ENCODE assay signal across 11 mouse cellular contexts in the genomic region with DNA sequence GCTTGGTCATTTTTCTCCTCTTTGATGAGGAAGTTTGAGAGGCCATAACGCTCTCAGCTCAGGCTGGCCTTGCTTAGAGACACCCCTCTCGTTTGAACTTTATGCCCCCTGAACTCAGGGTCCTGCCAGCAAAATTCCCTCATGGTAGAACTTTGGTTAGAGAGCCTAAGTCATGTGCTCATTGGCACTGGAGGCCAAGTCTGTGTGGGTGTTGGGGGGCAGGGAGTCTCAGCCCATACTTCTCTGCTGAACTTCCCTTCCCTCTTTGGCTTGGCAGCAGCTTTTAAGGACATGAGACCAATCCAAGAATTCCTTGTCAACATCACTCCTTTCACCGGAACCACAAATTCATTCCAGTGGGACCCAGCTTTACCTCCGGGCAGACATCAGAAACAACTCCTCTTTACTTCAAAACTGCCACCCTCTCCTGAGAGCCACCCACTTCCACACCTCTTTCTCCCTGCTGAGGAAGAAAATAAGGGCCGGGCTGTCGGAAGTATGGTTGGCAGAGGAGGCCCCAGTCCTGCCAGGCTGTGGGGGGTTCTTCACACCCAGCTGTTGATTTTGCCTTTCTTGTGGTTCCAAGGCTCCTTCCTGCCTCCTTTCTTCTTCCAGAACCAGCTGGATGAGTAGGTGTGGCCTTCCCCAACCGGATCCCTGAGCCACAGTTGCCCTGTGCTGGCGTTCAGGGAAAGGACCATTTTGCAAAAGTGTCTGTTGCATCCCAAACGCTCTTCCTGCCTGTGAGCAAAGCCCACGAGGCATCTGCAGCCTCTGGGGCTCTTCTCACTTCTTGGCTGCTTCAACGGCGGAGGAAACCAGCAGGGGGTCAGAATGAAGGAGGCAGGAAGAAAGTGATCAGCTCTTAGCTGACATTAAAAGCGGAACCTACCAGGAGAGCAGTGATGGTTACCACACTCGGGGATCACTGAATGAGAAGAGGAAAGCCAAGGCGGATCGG.
DNase-seq lines count a peak whose midpoint lies in the region; ATAC-seq and TF ChIP-seq lines count a peak whose summit lies in the region.
"Had no signal": no experiment of that assay in that cellular context is flagged by ENCODE, and none has a peak within 500 bp of the region (broad histone marks: within the 10 kb centered on the region; RNA-seq: fewer than 3 reads in every experiment).

No protein-coding gene starts in this region.

- no peak overlapping the region for H3K9ac ChIP-seq in lung, embryonic 15.5 days
- no peak overlapping the region for H3K9ac ChIP-seq in stomach, postnatal 0 days (ENCODE audit: low read length)
- H3K9ac ChIP-seq in midbrain, embryonic 15.5 days: no peak overlapping the region
- H3K9ac ChIP-seq: hindbrain, embryonic 12.5 days had no signal

- H3K36me3 ChIP-seq in lung, embryonic 15.5 days: no peaks in the 10 kb centered on the region
- H3K36me3 ChIP-seq in stomach, postnatal 0 days (ENCODE audit: control insufficient read depth, insufficient read depth, low read length): no peaks in the 10 kb centered on the region
- H3K36me3 ChIP-seq in midbrain, embryonic 15.5 days (replicated peaks): no peaks in the 10 kb centered on the region
- H3K36me3 ChIP-seq: hindbrain, embryonic 12.5 days had no signal

- 0 out of 2 replicates have a peak, but pooled peaks have one; percentile 8 for ATAC-seq in cerebellum, adult (ENCODE audit: insufficient number of reproducible peaks, low FRiP score, low TSS enrichment)
- ATAC-seq in lung, embryonic 15.5 days (ENCODE audit: borderline replicate concordance, extremely low read depth, low FRiP score, low TSS enrichment): peak; percentile 46
- ATAC-seq in stomach, postnatal 0 days (ENCODE audit: low FRiP score, low TSS enrichment): peak; percentile 35; the same call in 1 of the 2 replicates
- ATAC-seq in midbrain, embryonic 15.5 days (replicated peaks): no peak

- 33% methylated on average over 16 of the region's 16 CpGs for WGBS in lung, embryonic 15.5 days
- 46% methylated on average over 16 of the region's 16 CpGs for WGBS in stomach, postnatal 0 days
- 69% methylated on average over 16 of the region's 16 CpGs for WGBS in midbrain, embryonic 15.5 days

- H3K4me3 ChIP-seq in lung, embryonic 15.5 days: no peak overlapping the region
- H3K4me3 ChIP-seq in stomach, postnatal 0 days (ENCODE audit: low read depth, low read length): no peak overlapping the region
- H3K4me3 ChIP-seq in midbrain, embryonic 15.5 days: no peak overlapping the region
- H3K4me3 ChIP-seq: hindbrain, embryonic 12.5 days had no signal

- H3K27ac ChIP-seq in lung, embryonic 15.5 days: no peak overlapping the region
- no peak overlapping the region for H3K27ac ChIP-seq in stomach, postnatal 0 days (replicated peaks)
- H3K27ac ChIP-seq in midbrain, embryonic 15.5 days: no peak overlapping the region
- H3K27ac ChIP-seq: hindbrain, embryonic 12.5 days had no signal

- H3K4me1 ChIP-seq in lung, embryonic 15.5 days: peaks cover 8% of the 10 kb centered on the region
- H3K4me1 ChIP-seq in stomach, postnatal 0 days (replicated peaks; ENCODE audit: control insufficient read depth, insufficient read depth): 0 out of 2 replicates have a peak, but pooled peaks cover 2% of the 10 kb centered on the region
- no peaks in the 10 kb centered on the region for H3K4me1 ChIP-seq in midbrain, embryonic 15.5 days

- H3K4me2 ChIP-seq in lung, embryonic 15.5 days: no peak overlapping the region
- no peak overlapping the region for H3K4me2 ChIP-seq in stomach, postnatal 0 days (replicated peaks; ENCODE audit: low read depth)
- H3K4me2 ChIP-seq in midbrain, embryonic 15.5 days: no peak overlapping the region
- H3K4me2 ChIP-seq: hindbrain, embryonic 12.5 days had no signal

- TF ChIP-seq EP300 in stomach, postnatal 0 days (optimal IDR thresholded peaks at IDR 0.05): no peak

- H3K27me3 ChIP-seq in lung, embryonic 15.5 days: no peaks in the 10 kb centered on the region
- no peaks in the 10 kb centered on the region for H3K27me3 ChIP-seq in stomach, postnatal 0 days (ENCODE audit: control insufficient read depth, insufficient read depth, low read length)
- no peaks in the 10 kb centered on the region for H3K27me3 ChIP-seq in midbrain, embryonic 15.5 days (replicated peaks)
- H3K27me3 ChIP-seq: hindbrain, embryonic 12.5 days had no signal

- DNase-seq in cerebellum, adult 11 months: no peak
- no peak for DNase-seq in lung, postnatal 25 days (ENCODE audit: low spot score)
- DNase-seq in fibroblast of lung, adult 2 months (ENCODE audit: low read depth): peak; percentile 77
- no peak for DNase-seq in stomach, postnatal 0 days (ENCODE audit: low spot score)
- DNase-seq in testis, postnatal 14 days (ENCODE audit: low spot score): no peak
- DNase-seq: cerebellum, postnatal 36 days; layer of hippocampus, postnatal 36 days had no signal

- TF ChIP-seq CTCF in stomach, postnatal 0 days (IDR thresholded peaks at IDR 0.05; ENCODE audit: low read depth): no peak

- no peaks in the 10 kb centered on the region for H3K9me3 ChIP-seq in lung, embryonic 15.5 days
- H3K9me3 ChIP-seq in stomach, postnatal 0 days (ENCODE audit: control insufficient read depth, low read length): no peaks in the 10 kb centered on the region
- H3K9me3 ChIP-seq in midbrain, embryonic 15.5 days: no peaks in the 10 kb centered on the region
- H3K9me3 ChIP-seq: hindbrain, embryonic 12.5 days had no signal
